Comparison of ENCODE assay signal across 10 mouse cellular contexts in the genomic region with DNA sequence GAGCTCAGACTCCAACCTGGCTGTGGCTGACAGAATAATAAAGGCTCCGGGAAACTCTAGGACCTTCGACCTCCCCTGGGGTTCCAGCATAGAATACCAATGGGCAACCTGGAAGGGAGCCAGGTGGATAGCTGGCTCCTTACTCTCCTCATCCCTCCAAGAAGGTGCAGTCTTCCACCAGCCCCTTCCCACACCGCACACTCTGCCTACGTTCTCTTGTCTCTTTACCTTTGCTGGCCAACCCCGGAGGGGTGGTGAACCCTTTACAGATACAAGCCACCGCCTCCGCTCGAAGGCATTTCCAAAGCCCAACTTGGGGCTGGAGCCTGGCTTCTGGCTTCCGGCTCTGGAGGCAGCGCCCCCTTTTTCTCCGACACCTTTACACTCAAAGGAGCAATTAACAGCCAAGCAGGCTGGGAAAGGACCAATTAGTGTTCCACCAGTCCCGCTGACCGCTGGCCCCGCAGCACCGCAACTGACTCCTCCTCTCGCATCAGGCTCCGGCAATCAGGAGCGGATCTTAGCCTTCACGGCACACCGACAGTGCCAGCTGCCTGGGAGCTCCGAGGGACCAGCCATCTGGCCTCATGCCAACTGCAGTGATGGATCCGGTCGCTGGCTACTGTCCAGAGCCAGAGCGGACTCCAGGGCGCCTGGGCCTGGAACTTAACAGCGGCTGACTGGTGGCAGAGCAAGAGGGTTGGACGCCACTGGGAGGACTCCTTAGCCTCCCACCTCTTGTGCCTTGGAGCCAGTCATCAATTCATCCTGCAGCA. TPM values are rescaled to one million over a fixed set of nuclear protein-coding genes. Genes with fewer than 3 reads are reported as not detected.
DNase-seq lines count a peak whose midpoint lies in the region; ATAC-seq and TF ChIP-seq lines count a peak whose summit lies in the region.
"Had no signal": no experiment of that assay in that cellular context is flagged by ENCODE, and none has a peak within 500 bp of the region (broad histone marks: within the 10 kb centered on the region; RNA-seq: fewer than 3 reads in every experiment).

No protein-coding gene starts in this region.

- DNase-seq in Patski (ENCODE audit: low read depth, low spot score), result peak; percentile 38
- peak; percentile 69 to 84 for DNase-seq in cerebellum, postnatal 25 days
- peak; percentile 65 to 78 for DNase-seq in frontal cortex, postnatal 14 days (ENCODE audit: low spot score in 2 of 2)
- DNase-seq in layer of hippocampus, adult 9-11 months, result peak; percentile 78
- peak; percentile 65 to 77 for DNase-seq in lung, adult 18-20 months
- DNase-seq in ovary, adult 18-20 months (ENCODE audit: low spot score), result peak; percentile 82
- DNase-seq in yolk sac, embryonic 10.5 days (ENCODE audit: low spot score), result peak; percentile 18

- in situ Hi-C loops in Patski (cut with MboI; ENCODE audit: low pct_unique_long_range_greater_than_20kb), result no loop called here

- peaks cover 5% of the 10 kb centered on the region for H3K27me3 ChIP-seq in Patski

- peak; percentile 78 for ATAC-seq in Patski
- peak; percentile 35 to 47; a peak in 2 of 4 replicates for ATAC-seq in hematopoietic stem cell, adult 5-6 weeks (replicated peaks in 1 of 2; ENCODE audit: insufficient read depth in 1 of 2, low FRiP score in 2 of 2, low TSS enrichment in 1 of 2, low read depth in 1 of 2, poor library complexity in 2 of 2, severe bottlenecking in 2 of 2)

- POLR2A ChIA-PET in Patski (lab: Charles Lee), result interaction anchor here (0.6 kb wide), 1 partner anchor 17 kb away, joined by 4 read pairs; no protein-coding TSS in a partner anchor

- TF ChIP-seq CTCF in Patski (IDR thresholded peaks at IDR 0.05), result no peak

- CTCF ChIA-PET in Patski (lab: Charles Lee), result interaction anchor here (0.7 to 2.7 kb wide), 4 partner anchors 14 to 65 kb away, joined by 3 to 6 read pairs (median 3); no protein-coding TSS in a partner anchor

RNA-seq across cellular contexts. Expression of gene Cbfb, which starts 17.7 kb away (rescaled TPM):
- 64.4 TPM for polyA plus RNA-seq in Patski (2021)
- 204 and 237 TPM in 2 replicates for total RNA-seq in hematopoietic stem cell, adult 5-6 weeks (2017)

RNA-seq across cellular contexts. Expression of gene Ces4a, which starts 21.2 kb away (rescaled TPM):
- not detected for polyA plus RNA-seq in Patski (2021)
- total RNA-seq in hematopoietic stem cell, adult 5-6 weeks (2017), result not detected in 2 replicates
- total RNA-seq: G1E had no signal
- polyA plus RNA-seq: G1E; spleen, adult 2 months had no signal

Comparison
In these comparisons a context has a peak if more than half of its experiments do, and no peak if none do; other contexts are left out.
1. Peak in every context shown above with its lines: DNase-seq and ATAC-seq.
2. DNase-seq: peak in every context shown above with its lines; median percentile 82 in ovary, adult 18-20 months; 78 in layer of hippocampus, adult 9-11 months; 76 in cerebellum, postnatal 25 days; 72 in frontal cortex, postnatal 14 days; 71 in lung, adult 18-20 months; 38 in Patski; 18 in yolk sac, embryonic 10.5 days.